In the genomic region with DNA sequence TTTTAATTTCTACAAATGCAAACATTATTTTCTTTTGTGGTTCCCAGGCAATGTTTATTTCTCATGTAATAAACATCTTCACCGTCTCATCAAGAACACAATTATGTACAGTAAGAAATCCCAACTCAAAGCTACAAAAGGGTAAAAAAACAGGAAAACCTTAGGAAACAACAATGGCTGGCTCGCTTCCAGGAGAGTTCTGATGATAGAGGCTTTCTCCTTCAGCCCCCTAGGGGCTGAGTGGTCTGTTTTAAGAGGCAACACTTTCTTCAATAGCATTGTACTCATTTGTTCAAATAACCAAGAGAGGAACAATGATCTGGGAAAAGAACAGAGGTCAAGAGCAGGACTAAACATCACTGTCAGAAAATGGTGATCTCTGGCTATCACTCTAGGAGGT, we compare ENCODE assay signal across 11 mouse cellular contexts.
A peak's percentile ranks its signal among the peaks of the same experiment; 100 is the strongest.
DNase-seq lines count a peak whose midpoint lies in the region; ATAC-seq lines count a peak whose summit lies in the region.
"Had no signal": no experiment of that assay in that cellular context is flagged by ENCODE, and none has a peak within 500 bp of the region (broad histone marks: within the 10 kb centered on the region; RNA-seq: fewer than 3 reads in every experiment).

No protein-coding gene starts in this region.

- no peaks in the 10 kb centered on the region for H3K36me3 ChIP-seq in heart, embryonic 12.5 days
- H3K36me3 ChIP-seq: liver, embryonic 15.5 days had no signal

- H3K27me3 ChIP-seq in heart, embryonic 12.5 days (replicated peaks) = no peaks in the 10 kb centered on the region
- H3K27me3 ChIP-seq: liver, embryonic 15.5 days had no signal

- WGBS in heart, embryonic 12.5 days = 51% methylated on average over 2 of the region's 2 CpGs

- no peak overlapping the region for H3K9ac ChIP-seq in heart, embryonic 12.5 days
- H3K9ac ChIP-seq: liver, embryonic 15.5 days had no signal

- H3K4me1 ChIP-seq in heart, embryonic 12.5 days (replicated peaks) = no peaks in the 10 kb centered on the region
- H3K4me1 ChIP-seq: liver, embryonic 15.5 days had no signal

- no peaks in the 10 kb centered on the region for H3K9me3 ChIP-seq in heart, embryonic 12.5 days (replicated peaks)
- H3K9me3 ChIP-seq: liver, embryonic 15.5 days had no signal

- no peak overlapping the region for H3K4me2 ChIP-seq in heart, embryonic 12.5 days
- H3K4me2 ChIP-seq: liver, embryonic 15.5 days had no signal

- peak; percentile 89 for DNase-seq in heart, adult 11 months
- DNase-seq in right cerebral cortex, postnatal 14 days = peak; percentile 14
- DNase-seq in right cerebral cortex, postnatal 36 days (ENCODE audit: low spot score in 2 of 2) = no peak
- DNase-seq in kidney, adult 9 months = peak; percentile 51
- DNase-seq in layer of hippocampus, adult 9-10 months (ENCODE audit: low spot score) = no peak
- no peak for DNase-seq in cerebellum, adult 11-12 months

- no peak for ATAC-seq in heart, embryonic 12.5 days (ENCODE audit: insufficient number of reproducible peaks, low FRiP score)
- ATAC-seq in megakaryocyte progenitor cell, adult 5-6 weeks (replicated peaks; ENCODE audit: poor library complexity) = no peak
- ATAC-seq: midbrain, embryonic 16.5 days had no signal

- H3K27ac ChIP-seq in heart, embryonic 12.5 days (ENCODE audit: poor library complexity, severe bottlenecking) = no peak overlapping the region
- H3K27ac ChIP-seq: left cerebral cortex, adult 2 months; liver, embryonic 15.5 days had no signal

- no peak overlapping the region for H3K4me3 ChIP-seq in heart, embryonic 12.5 days
- H3K4me3 ChIP-seq: left cerebral cortex, adult 2 months; liver, embryonic 15.5 days had no signal

Comparison
In these comparisons a context has a peak if more than half of its experiments do, and no peak if none do; other contexts are left out.
1. DNase-seq: peak in heart, adult 11 months (single experiment), right cerebral cortex, postnatal 14 days (single experiment) and kidney, adult 9 months (single experiment); none in right cerebral cortex, postnatal 36 days (0 of 2), layer of hippocampus, adult 9-10 months (single experiment) and cerebellum, adult 11-12 months (single experiment).